17 mouse cellular contexts compared by ENCODE assay signal in the genomic region with DNA sequence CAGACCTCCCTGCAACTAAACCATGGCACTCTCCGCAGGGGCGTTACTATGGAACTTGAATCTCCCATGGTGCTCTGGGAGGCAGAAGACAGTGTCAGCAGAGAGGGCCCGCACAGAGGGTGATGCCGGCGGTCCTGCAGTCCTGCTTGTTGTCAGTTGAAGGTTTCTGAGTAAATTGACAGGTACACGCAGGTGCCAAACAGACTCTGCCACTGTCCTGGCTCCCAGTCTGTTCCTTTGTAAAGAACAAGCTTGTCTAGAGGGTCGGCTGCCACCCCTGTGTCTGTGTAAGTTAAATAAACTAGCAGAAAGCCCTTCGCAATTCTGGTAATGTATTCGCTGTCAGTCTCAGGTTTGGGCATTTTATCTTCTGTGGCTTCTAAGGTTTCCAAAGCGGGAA.
DNase-seq lines count a peak whose midpoint lies in the region; ATAC-seq lines count a peak whose summit lies in the region.
"Had no signal": no experiment of that assay in that cellular context is flagged by ENCODE, and none has a peak within 500 bp of the region (broad histone marks: within the 10 kb centered on the region; RNA-seq: fewer than 3 reads in every experiment).

No protein-coding gene starts in this region.

- no peak for DNase-seq in heart, postnatal 36 days
- DNase-seq in right cerebral cortex, postnatal 14 days: peak; percentile 7
- no peak for DNase-seq in right cerebral cortex, postnatal 25 days
- no peak for DNase-seq in adipocyte (ENCODE audit: low spot score)
- DNase-seq: cerebellum, adult 11 months; cerebellum, postnatal 36 days; gastrocnemius, adult 2 months; heart, postnatal 4 days; left cerebral cortex, postnatal 4 days; lung, adult 18-20 months; thymus, postnatal 14 days had no signal

- no peaks in the 10 kb centered on the region for H3K4me1 ChIP-seq in heart, embryonic 12.5 days (replicated peaks)
- H3K4me1 ChIP-seq in forebrain, embryonic 16.5 days (replicated peaks; ENCODE audit: control insufficient read depth, insufficient read depth, low read length): no peaks in the 10 kb centered on the region
- no peaks in the 10 kb centered on the region for H3K4me1 ChIP-seq in stomach, embryonic 15.5 days
- H3K4me1 ChIP-seq: embryonic facial prominence, embryonic 15.5 days had no signal

- WGBS in heart, embryonic 12.5 days: 45% methylated on average over 10 of the region's 10 CpGs
- WGBS in forebrain, embryonic 16.5 days: 54% methylated on average over 10 of the region's 10 CpGs
- WGBS in stomach, embryonic 15.5 days: 33% methylated on average over 10 of the region's 10 CpGs

- H3K4me3 ChIP-seq in heart, embryonic 12.5 days: no peak overlapping the region
- no peak overlapping the region for H3K4me3 ChIP-seq in forebrain, embryonic 16.5 days (replicated peaks; ENCODE audit: low read length)
- H3K4me3 ChIP-seq in stomach, embryonic 15.5 days (replicated peaks): no peak overlapping the region
- H3K4me3 ChIP-seq: embryonic facial prominence, embryonic 15.5 days; gastrocnemius, adult 2 months had no signal

- no peak for ATAC-seq in heart, embryonic 12.5 days (ENCODE audit: insufficient number of reproducible peaks, low FRiP score)
- ATAC-seq in forebrain, embryonic 16.5 days: no peak
- ATAC-seq in stomach, embryonic 15.5 days (ENCODE audit: insufficient read depth, low FRiP score, low read depth): no peak
- ATAC-seq: intestine, postnatal 0 days had no signal

- H3K9me3 ChIP-seq in heart, embryonic 12.5 days (replicated peaks): no peaks in the 10 kb centered on the region
- no peaks in the 10 kb centered on the region for H3K9me3 ChIP-seq in forebrain, embryonic 16.5 days (ENCODE audit: control insufficient read depth, low read length)
- H3K9me3 ChIP-seq in stomach, embryonic 15.5 days: no peaks in the 10 kb centered on the region
- H3K9me3 ChIP-seq: embryonic facial prominence, embryonic 15.5 days had no signal

- H3K27ac ChIP-seq in heart, embryonic 12.5 days (ENCODE audit: poor library complexity, severe bottlenecking): no peak overlapping the region
- H3K27ac ChIP-seq in forebrain, embryonic 16.5 days (ENCODE audit: low read length): no peak overlapping the region
- H3K27ac ChIP-seq in stomach, embryonic 15.5 days: no peak overlapping the region
- H3K27ac ChIP-seq: embryonic facial prominence, embryonic 15.5 days; gastrocnemius, adult 2 months; kidney, postnatal 0 days had no signal

- no peak overlapping the region for H3K9ac ChIP-seq in heart, embryonic 12.5 days
- no peak overlapping the region for H3K9ac ChIP-seq in forebrain, embryonic 16.5 days (replicated peaks; ENCODE audit: low read depth, low read length)
- H3K9ac ChIP-seq in stomach, embryonic 15.5 days: no peak overlapping the region
- H3K9ac ChIP-seq: embryonic facial prominence, embryonic 15.5 days had no signal

- H3K27me3 ChIP-seq in heart, embryonic 12.5 days (replicated peaks): 0 out of 2 replicates have a peak, but pooled peaks cover 4% of the 10 kb centered on the region
- H3K27me3 ChIP-seq in forebrain, embryonic 16.5 days (replicated peaks; ENCODE audit: control insufficient read depth, insufficient read depth, low read length): no peaks in the 10 kb centered on the region
- H3K27me3 ChIP-seq in stomach, embryonic 15.5 days (replicated peaks): no peaks in the 10 kb centered on the region
- H3K27me3 ChIP-seq: embryonic facial prominence, embryonic 15.5 days had no signal

- intact Hi-C loops in heart, postnatal 36 days (cut with DNase I): no loop called here

- peak overlapping the region; percentile 39 for H3K4me2 ChIP-seq in heart, embryonic 12.5 days
- H3K4me2 ChIP-seq in forebrain, embryonic 16.5 days (ENCODE audit: low read length): peak overlapping the region; percentile 2; the same call in 1 of the 2 replicates
- H3K4me2 ChIP-seq in stomach, embryonic 15.5 days: 0 out of 2 replicates have a peak overlapping the region, but pooled peaks have one; percentile 8
- H3K4me2 ChIP-seq: embryonic facial prominence, embryonic 15.5 days had no signal

- no peaks in the 10 kb centered on the region for H3K36me3 ChIP-seq in heart, embryonic 12.5 days
- no peaks in the 10 kb centered on the region for H3K36me3 ChIP-seq in forebrain, embryonic 16.5 days (ENCODE audit: control insufficient read depth, insufficient read depth)
- H3K36me3 ChIP-seq in stomach, embryonic 15.5 days: no peaks in the 10 kb centered on the region
- H3K36me3 ChIP-seq: embryonic facial prominence, embryonic 15.5 days had no signal
